Mouse (Mus musculus): ENCODE results near the gene Iqcm. TPM values are rescaled to one million over a fixed set of nuclear protein-coding genes. Genes with fewer than 3 reads are reported as not detected.
A peak's percentile ranks its signal among the peaks of the same experiment; 100 is the strongest.

Iqcm gene
- polyA plus RNA-seq, 1 experiment from 2014 or later: 0.08 TPM

DNA sequence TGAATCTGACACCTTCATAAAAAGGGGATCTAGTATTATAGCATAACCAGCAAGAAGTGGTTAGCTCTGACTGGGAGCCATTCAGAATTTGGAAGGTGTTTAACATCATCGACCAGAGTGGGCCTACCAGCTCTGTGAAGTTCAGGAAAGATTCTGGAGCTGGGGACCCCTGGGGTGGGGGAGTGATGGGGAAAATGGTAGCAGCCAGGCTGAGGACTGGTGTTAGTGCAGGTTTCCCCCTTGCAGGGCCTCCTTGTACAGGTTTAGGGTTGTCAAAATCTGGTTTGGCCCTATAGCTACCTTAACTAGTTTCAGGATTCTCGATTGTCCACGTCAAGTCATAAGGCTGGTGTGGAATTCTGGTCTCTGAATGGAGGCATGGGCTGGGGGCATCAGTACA is 194.5 kb downstream of the Iqcm start:
- Histone ChIP-seq H3K27me3 (replicated peaks; ENCODE audit: control insufficient read depth, insufficient read depth, low read length) (no peaks in the 10 kb centered on the region), H3K36me3 (ENCODE audit: control insufficient read depth, insufficient read depth, low read length) (no peaks in the 10 kb centered on the region), H3K4me3 (ENCODE audit: low read length) (no peak overlapping the region), H3K9me3 (ENCODE audit: control insufficient read depth, low read length) (peaks cover 2% of the 10 kb centered on the region; the same call in 1 of the 2 replicates), H3K9ac (ENCODE audit: low read depth, low read length) (no peak overlapping the region), H3K4me2 (ENCODE audit: low read length) (no peak overlapping the region), H3K27ac (ENCODE audit: low read depth, low read length) (no peak overlapping the region), H3K4me1 (ENCODE audit: control insufficient read depth, insufficient read depth, low read depth, low read length) (no peaks in the 10 kb centered on the region)
- WGBS: 91% methylated on average over 3 of the region's 3 CpGs
- no peak for ATAC-seq

DNA sequence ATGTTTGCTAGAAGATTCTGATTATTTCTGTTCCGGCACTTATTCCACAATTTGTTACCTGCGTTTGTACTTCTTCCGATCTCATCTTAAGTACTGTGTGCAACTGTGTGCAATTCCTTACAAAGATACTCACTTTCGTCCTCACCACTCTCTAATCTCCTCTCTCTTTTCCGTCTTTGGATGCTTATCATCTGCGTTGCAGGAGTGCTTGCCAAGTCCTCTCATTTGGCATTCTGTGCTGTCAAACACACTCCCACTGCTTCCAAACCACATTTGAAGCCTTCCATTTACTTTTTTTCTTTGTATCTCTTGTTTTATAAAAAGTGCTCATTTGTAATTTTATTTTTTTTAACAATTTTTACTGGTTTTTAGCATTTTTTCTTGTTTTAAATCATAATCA is 210.8 kb downstream of the Iqcm start:
- no peak for ATAC-seq
- H3K9ac ChIP-seq (ENCODE audit: low read depth, low read length): no peak overlapping the region
- H3K4me2 ChIP-seq (ENCODE audit: low read length): no peak overlapping the region
- H3K9me3 ChIP-seq (ENCODE audit: control insufficient read depth, low read length): no peaks in the 10 kb centered on the region
- H3K27ac ChIP-seq (ENCODE audit: low read depth, low read length): no peak overlapping the region
- H3K4me1 ChIP-seq (ENCODE audit: control insufficient read depth, insufficient read depth, low read depth, low read length): no peaks in the 10 kb centered on the region
- no peak overlapping the region for H3K4me3 ChIP-seq (ENCODE audit: low read length)
- no peaks in the 10 kb centered on the region for H3K36me3 ChIP-seq (ENCODE audit: control insufficient read depth, insufficient read depth, low read length)
- no peaks in the 10 kb centered on the region for H3K27me3 ChIP-seq (replicated peaks; ENCODE audit: control insufficient read depth, insufficient read depth, low read length)
- WGBS: 80% methylated on average over 6 of the region's 6 CpGs

GRCm38 (mm10) chr8:75746561-75746960 is 298.1 kb downstream of the Iqcm start:
- no peaks in the 10 kb centered on the region for H3K9me3 ChIP-seq (ENCODE audit: control insufficient read depth, low read length)
- H3K27ac ChIP-seq (ENCODE audit: low read depth, low read length): no peak overlapping the region
- no peaks in the 10 kb centered on the region for H3K27me3 ChIP-seq (replicated peaks; ENCODE audit: control insufficient read depth, insufficient read depth, low read length)
- H3K4me1 ChIP-seq (ENCODE audit: control insufficient read depth, insufficient read depth, low read depth, low read length): no peaks in the 10 kb centered on the region
- no peak for ATAC-seq
- no peak overlapping the region for H3K9ac ChIP-seq (ENCODE audit: low read depth, low read length)
- no peak overlapping the region for H3K4me2 ChIP-seq (ENCODE audit: low read length)
- H3K36me3 ChIP-seq (ENCODE audit: control insufficient read depth, insufficient read depth, low read length): no peaks in the 10 kb centered on the region
- H3K4me3 ChIP-seq (ENCODE audit: low read length): no peak overlapping the region
- WGBS: 82% methylated on average over 3 of the region's 3 CpGs

- no peaks in the 10 kb centered on the region for H3K27me3 ChIP-seq (replicated peaks; ENCODE audit: control insufficient read depth, insufficient read depth, low read length)
- H3K27ac ChIP-seq (ENCODE audit: low read depth, low read length): no peak overlapping the region
- no peak overlapping the region for H3K4me3 ChIP-seq (ENCODE audit: low read length)
- H3K9me3 ChIP-seq (ENCODE audit: control insufficient read depth, low read length): peaks cover 8% of the 10 kb centered on the region
- H3K36me3 ChIP-seq (ENCODE audit: control insufficient read depth, insufficient read depth, low read length): no peaks in the 10 kb centered on the region
- H3K4me2 ChIP-seq (ENCODE audit: low read length): no peak overlapping the region
- H3K4me1 ChIP-seq (ENCODE audit: control insufficient read depth, insufficient read depth, low read depth, low read length): no peaks in the 10 kb centered on the region
- ATAC-seq: no peak
- no peak overlapping the region for H3K9ac ChIP-seq (ENCODE audit: low read depth, low read length)
Observed at GRCm38 (mm10) chr8:75755596-75755995, 307.1 kb downstream of the Iqcm start.

- H3K36me3 ChIP-seq (ENCODE audit: control insufficient read depth, insufficient read depth, low read length): no peaks in the 10 kb centered on the region
- H3K4me2 ChIP-seq (ENCODE audit: low read length): no peak overlapping the region
- H3K27ac ChIP-seq (ENCODE audit: low read depth, low read length): no peak overlapping the region
- 56% methylated on average over 4 of the region's 4 CpGs for WGBS
- H3K4me1 ChIP-seq (ENCODE audit: control insufficient read depth, insufficient read depth, low read depth, low read length): no peaks in the 10 kb centered on the region
- peak; percentile 84 for ATAC-seq
- H3K9me3 ChIP-seq (ENCODE audit: control insufficient read depth, low read length): no peaks in the 10 kb centered on the region
- H3K4me3 ChIP-seq (ENCODE audit: low read length): no peak overlapping the region
- no peak overlapping the region for H3K9ac ChIP-seq (ENCODE audit: low read depth, low read length)
- H3K27me3 ChIP-seq (replicated peaks; ENCODE audit: control insufficient read depth, insufficient read depth, low read length): no peaks in the 10 kb centered on the region
Observed at GRCm38 (mm10) chr8:75828468-75829132, 380.1 kb downstream of the Iqcm start.

DNA sequence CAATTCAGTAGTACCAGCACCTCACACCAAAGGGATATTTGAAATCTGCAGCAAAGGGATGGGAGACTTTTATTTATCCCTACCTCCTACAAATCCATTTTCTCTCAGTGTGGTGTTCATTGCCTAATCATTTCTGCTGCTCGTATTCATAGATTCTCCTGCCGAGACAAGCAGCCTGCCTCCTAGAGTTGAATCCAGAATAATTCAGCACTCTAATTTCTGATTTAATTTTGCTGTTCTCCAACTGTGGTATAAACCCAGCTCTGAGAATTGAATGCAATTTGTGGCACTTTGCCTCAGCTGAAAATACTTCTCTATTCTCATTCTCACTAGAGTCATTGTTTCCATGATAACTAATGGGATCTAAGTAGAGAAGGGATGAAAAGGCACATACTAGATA is 386.8 kb downstream of the Iqcm start:
- Histone ChIP-seq H3K4me1 (ENCODE audit: control insufficient read depth, insufficient read depth, low read depth, low read length) (no peaks in the 10 kb centered on the region), H3K27ac (ENCODE audit: low read depth, low read length) (no peak overlapping the region), H3K36me3 (ENCODE audit: control insufficient read depth, insufficient read depth, low read length) (no peaks in the 10 kb centered on the region), H3K27me3 (replicated peaks; ENCODE audit: control insufficient read depth, insufficient read depth, low read length) (no peaks in the 10 kb centered on the region), H3K9me3 (ENCODE audit: control insufficient read depth, low read length) (no peaks in the 10 kb centered on the region), H3K9ac (ENCODE audit: low read depth, low read length) (no peak overlapping the region), H3K4me2 (ENCODE audit: low read length) (no peak overlapping the region), H3K4me3 (ENCODE audit: low read length) (no peak overlapping the region)
- 56% methylated on average over 2 of the region's 2 CpGs for WGBS
- ATAC-seq: no peak

DNA sequence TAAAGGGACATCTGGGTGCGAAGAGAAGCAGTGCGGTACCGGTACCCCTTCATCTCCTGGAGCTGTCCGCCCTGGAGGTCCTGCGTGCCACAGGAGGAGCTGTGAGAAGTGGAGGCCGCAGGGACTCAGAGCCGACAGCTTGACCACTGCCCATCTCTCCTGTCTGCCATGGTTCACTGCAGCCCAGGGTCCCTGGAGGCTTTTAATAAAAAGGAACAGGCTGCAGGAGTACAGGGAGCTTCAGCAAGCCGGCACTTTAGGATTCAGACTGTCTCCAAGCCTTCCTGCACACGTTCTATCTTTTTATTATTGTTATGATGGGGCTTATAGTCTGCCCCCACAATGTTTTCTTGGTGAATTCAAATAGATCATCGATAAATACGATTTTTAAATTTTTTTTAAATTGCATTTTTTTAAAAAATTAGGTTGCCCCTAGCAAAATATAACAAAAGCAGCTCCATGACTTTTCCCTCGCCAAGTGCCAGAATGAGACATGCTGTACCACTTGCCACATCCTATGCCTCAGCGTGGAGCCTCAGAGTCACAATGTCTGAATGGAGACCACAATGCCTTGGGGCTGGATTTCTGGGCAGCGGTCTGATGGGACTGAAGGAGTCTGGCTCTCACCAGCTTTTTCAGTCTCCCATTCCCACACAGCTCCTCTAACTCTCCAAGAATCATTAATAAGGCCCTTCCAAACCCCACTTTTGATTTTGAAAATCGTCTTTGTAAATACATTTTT is 469.3 kb downstream of the Iqcm start:
- ATAC-seq: peak; percentile 88
- Histone ChIP-seq H3K27me3 (replicated peaks; ENCODE audit: control insufficient read depth, insufficient read depth, low read length) (no peaks in the 10 kb centered on the region), H3K27ac (ENCODE audit: low read depth, low read length) (no peak overlapping the region), H3K4me3 (ENCODE audit: low read length) (no peak overlapping the region), H3K9ac (ENCODE audit: low read depth, low read length) (no peak overlapping the region; the same call in 1 of the 2 replicates), H3K9me3 (ENCODE audit: control insufficient read depth, low read length) (no peaks in the 10 kb centered on the region), H3K36me3 (ENCODE audit: control insufficient read depth, insufficient read depth, low read length) (no peaks in the 10 kb centered on the region), H3K4me1 (ENCODE audit: control insufficient read depth, insufficient read depth, low read depth, low read length) (no peaks in the 10 kb centered on the region), H3K4me2 (ENCODE audit: low read length) (0 out of 2 replicates have a peak overlapping the region, but pooled peaks have one; percentile 2)
- 55% methylated on average over 15 of the region's 15 CpGs for WGBS

- 83% methylated on average over 1 of the region's 1 CpGs for WGBS
- Histone ChIP-seq H3K4me2 (ENCODE audit: low read length) (no peak overlapping the region), H3K27ac (ENCODE audit: low read depth, low read length) (no peak overlapping the region), H3K9ac (ENCODE audit: low read depth, low read length) (no peak overlapping the region), H3K36me3 (ENCODE audit: control insufficient read depth, insufficient read depth, low read length) (no peaks in the 10 kb centered on the region), H3K4me1 (ENCODE audit: control insufficient read depth, insufficient read depth, low read depth, low read length) (no peaks in the 10 kb centered on the region), H3K9me3 (ENCODE audit: control insufficient read depth, low read length) (no peaks in the 10 kb centered on the region), H3K27me3 (replicated peaks; ENCODE audit: control insufficient read depth, insufficient read depth, low read length) (no peaks in the 10 kb centered on the region), H3K4me3 (ENCODE audit: low read length) (no peak overlapping the region)
- no peak for ATAC-seq
Observed at GRCm38 (mm10) chr8:75949166-75949565, 500.7 kb downstream of the Iqcm start.

DNA sequence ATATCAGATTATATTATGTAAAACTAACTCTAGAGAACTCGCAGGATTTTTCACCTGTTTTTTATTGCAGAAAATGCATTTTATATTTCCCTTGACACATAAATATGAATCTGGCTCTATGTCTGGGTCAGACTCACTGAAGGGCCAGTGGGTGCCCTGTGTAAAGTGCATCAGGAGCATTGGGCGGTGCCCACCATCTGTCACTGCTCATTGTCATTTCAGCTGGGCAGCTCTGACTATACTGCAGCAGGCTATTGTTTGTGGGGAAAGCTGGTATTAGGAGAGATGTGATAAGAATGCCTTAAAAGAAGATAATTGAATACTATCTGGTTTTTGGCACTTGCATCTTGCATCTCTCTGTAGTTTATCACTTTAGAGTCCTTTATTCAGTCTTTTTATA is 507.5 kb downstream of the Iqcm start:
- H3K36me3 ChIP-seq (ENCODE audit: control insufficient read depth, insufficient read depth, low read length): no peaks in the 10 kb centered on the region
- H3K4me1 ChIP-seq (ENCODE audit: control insufficient read depth, insufficient read depth, low read depth, low read length): no peaks in the 10 kb centered on the region
- WGBS: 64% methylated on average over 2 of the region's 2 CpGs
- no peak overlapping the region for H3K9ac ChIP-seq (ENCODE audit: low read depth, low read length)
- H3K4me3 ChIP-seq (ENCODE audit: low read length): no peak overlapping the region
- H3K27me3 ChIP-seq (replicated peaks; ENCODE audit: control insufficient read depth, insufficient read depth, low read length): no peaks in the 10 kb centered on the region
- ATAC-seq: 0 out of 2 replicates have a peak, but pooled peaks have one; percentile 64
- H3K27ac ChIP-seq (ENCODE audit: low read depth, low read length): no peak overlapping the region
- H3K9me3 ChIP-seq (ENCODE audit: control insufficient read depth, low read length): no peaks in the 10 kb centered on the region
- no peak overlapping the region for H3K4me2 ChIP-seq (ENCODE audit: low read length)
